ENCODE assay signal across 24 mouse cellular contexts in genomic region chr6:91606634-91607215, GRCm38 (mm10).
DNase-seq lines count a peak whose midpoint lies in the region; ATAC-seq lines count a peak whose summit lies in the region.
"Had no signal": no experiment of that assay in that cellular context is flagged by ENCODE, and none has a peak within 500 bp of the region (broad histone marks: within the 10 kb centered on the region; RNA-seq: fewer than 3 reads in every experiment).

No protein-coding gene starts in this region.

- no peaks in the 10 kb centered on the region; the same call in 1 of the 2 replicates for H3K4me1 ChIP-seq in hindbrain, embryonic 16.5 days (ENCODE audit: control insufficient read depth, insufficient read depth, low read depth, low read length)
- peaks cover 8% of the 10 kb centered on the region; the same call in 1 of the 2 replicates for H3K4me1 ChIP-seq in hindbrain, embryonic 10.5 days (replicated peaks)
- H3K4me1 ChIP-seq: embryonic facial prominence, embryonic 15.5 days; neural tube, embryonic 13.5 days had no signal

- intact Hi-C loops in gastrocnemius, postnatal 14 days (cut with DNase I; ENCODE audit: low total_unique reads): no loop called here

- no peak overlapping the region for H3K9ac ChIP-seq in hindbrain, embryonic 16.5 days (ENCODE audit: low read depth, low read length)
- H3K9ac ChIP-seq: embryonic facial prominence, embryonic 15.5 days; hindbrain, embryonic 14.5 days; neural tube, embryonic 13.5 days had no signal

- H3K9me3 ChIP-seq in hindbrain, embryonic 16.5 days (ENCODE audit: control insufficient read depth, low read length): no peaks in the 10 kb centered on the region
- H3K9me3 ChIP-seq in hindbrain, embryonic 10.5 days: no peaks in the 10 kb centered on the region
- H3K9me3 ChIP-seq: embryonic facial prominence, embryonic 15.5 days; G1E had no signal

- 84% methylated on average over 10 of the region's 10 CpGs for WGBS in hindbrain, embryonic 16.5 days
- 87% methylated on average over 10 of the region's 10 CpGs for WGBS in hindbrain, embryonic 10.5 days

- H3K27me3 ChIP-seq in hindbrain, embryonic 16.5 days (replicated peaks; ENCODE audit: control insufficient read depth, insufficient read depth, low read length): no peaks in the 10 kb centered on the region
- no peaks in the 10 kb centered on the region for H3K27me3 ChIP-seq in hindbrain, embryonic 10.5 days (ENCODE audit: insufficient read depth, poor library complexity, severe bottlenecking)
- H3K27me3 ChIP-seq: embryonic facial prominence, embryonic 15.5 days; neural tube, embryonic 13.5 days had no signal

- no peak overlapping the region for H3K4me3 ChIP-seq in hindbrain, embryonic 16.5 days (ENCODE audit: low read length)
- no peak overlapping the region for H3K4me3 ChIP-seq in hindbrain, embryonic 10.5 days
- H3K4me3 ChIP-seq: embryonic facial prominence, embryonic 15.5 days; neural tube, embryonic 13.5 days had no signal

- H3K4me2 ChIP-seq in hindbrain, embryonic 16.5 days (ENCODE audit: low read length): no peak overlapping the region
- H3K4me2 ChIP-seq: embryonic facial prominence, embryonic 15.5 days; hindbrain, embryonic 14.5 days; midbrain, embryonic 11.5 days; neural tube, embryonic 13.5 days had no signal

- DNase-seq in gastrocnemius, adult 18-20 months (ENCODE audit: low spot score): peak; percentile 46
- DNase-seq in gastrocnemius, postnatal 14 days: no peak
- no peak for DNase-seq in hindbrain, embryonic 10.5 days (ENCODE audit: low spot score)
- peak; percentile 40 to 58 for DNase-seq in right cerebral cortex, postnatal 10 days (ENCODE audit: low spot score in 2 of 2)
- DNase-seq in right cerebral cortex, postnatal 25 days: no peak
- DNase-seq: adrenal gland, postnatal 25 days; cerebellum, adult 11 months; cerebellum, postnatal 36 days; kidney, adult 11 months; left cerebral cortex, postnatal 4 days; liver; right cerebral cortex, postnatal 4 days; thymus, postnatal 36 days had no signal

- no peaks in the 10 kb centered on the region for H3K36me3 ChIP-seq in hindbrain, embryonic 16.5 days (ENCODE audit: control insufficient read depth, insufficient read depth, low read length)
- no peaks in the 10 kb centered on the region for H3K36me3 ChIP-seq in hindbrain, embryonic 10.5 days
- H3K36me3 ChIP-seq: embryonic facial prominence, embryonic 15.5 days; G1E; neural tube, embryonic 13.5 days had no signal

- ATAC-seq in hindbrain, embryonic 16.5 days: peak; percentile 27; the same call in 1 of the 2 replicates
- ATAC-seq in monocyte, adult 5-6 weeks (replicated peaks; ENCODE audit: insufficient number of reproducible peaks, low FRiP score, low TSS enrichment, poor library complexity, severe bottlenecking): no peak
- ATAC-seq: activated CD4-positive, CD25-positive, alpha-beta regulatory T cell, adult 4 months; forebrain, embryonic 16.5 days; lung, postnatal 0 days had no signal

- H3K27ac ChIP-seq in hindbrain, embryonic 16.5 days (ENCODE audit: low read depth, low read length): no peak overlapping the region
- no peak overlapping the region for H3K27ac ChIP-seq in hindbrain, embryonic 10.5 days
- H3K27ac ChIP-seq: embryonic facial prominence, embryonic 15.5 days; hindbrain, embryonic 14.5 days; neural tube, embryonic 13.5 days; stomach, postnatal 0 days had no signal

Comparison
In these comparisons a context has a peak if more than half of its experiments do, and no peak if none do; other contexts are left out.
1. DNase-seq: peak in gastrocnemius, adult 18-20 months (single experiment) and right cerebral cortex, postnatal 10 days (2 of 2); none in gastrocnemius, postnatal 14 days (single experiment), hindbrain, embryonic 10.5 days (single experiment) and right cerebral cortex, postnatal 25 days (single experiment).